Comparison of ENCODE assay signal across 8 mouse cellular contexts in genomic region chr4:142880323-142880759, GRCm38 (mm10).
A peak's percentile ranks its signal among the peaks of the same experiment; 100 is the strongest.
DNase-seq lines count a peak whose midpoint lies in the region; ATAC-seq and TF ChIP-seq lines count a peak whose summit lies in the region.

No protein-coding gene starts in this region.

- DNase-seq in WW6 (ENCODE audit: low read depth, low spot score), result peak; percentile 20
- DNase-seq in cerebellum, postnatal 10 days, result peak; percentile 92 to 94
- DNase-seq in frontal cortex, postnatal 14 days (ENCODE audit: low spot score in 2 of 2), result peak; percentile 35 to 55
- peak; percentile 79 for DNase-seq in hindbrain, postnatal 0 days (ENCODE audit: low spot score)
- DNase-seq in layer of hippocampus, postnatal 25 days (ENCODE audit: extremely low spot score in 1 of 2, low spot score in 1 of 2), result peak; percentile 53 to 83
- peak; percentile 56 for DNase-seq in lung, postnatal 36 days
- peak; percentile 73 to 82 for DNase-seq in right cerebral cortex, adult 2 months (ENCODE audit: low spot score in 2 of 2)
- DNase-seq in thymus, postnatal 10 days (ENCODE audit: low spot score in 2 of 2), result no peak

- 0 out of 2 replicates have a peak overlapping the region, but pooled peaks have one; percentile 2 for H3K27ac ChIP-seq in hindbrain, postnatal 0 days

- no peak overlapping the region for H3K9ac ChIP-seq in hindbrain, postnatal 0 days (replicated peaks; ENCODE audit: low read length)

- no peak overlapping the region for H3K4me2 ChIP-seq in hindbrain, postnatal 0 days (ENCODE audit: low read depth, low read length)

- H3K27me3 ChIP-seq in hindbrain, postnatal 0 days (ENCODE audit: insufficient read depth, low read length), result no peaks in the 10 kb centered on the region

- H3K36me3 ChIP-seq in hindbrain, postnatal 0 days (ENCODE audit: insufficient read depth, low read length), result no peaks in the 10 kb centered on the region

- TF ChIP-seq CTCF in hindbrain, postnatal 0 days (IDR thresholded peaks at IDR 0.05; ENCODE audit: low read depth), result peak; percentile 87

- H3K4me3 ChIP-seq in hindbrain, postnatal 0 days (ENCODE audit: low read length), result no peak overlapping the region

- 19% methylated on average over 2 of the region's 2 CpGs for WGBS in hindbrain, postnatal 0 days

- ATAC-seq in hindbrain, postnatal 0 days, result peak; percentile 84

- H3K9me3 ChIP-seq in hindbrain, postnatal 0 days (ENCODE audit: low read length), result no peaks in the 10 kb centered on the region

- H3K4me1 ChIP-seq in hindbrain, postnatal 0 days (ENCODE audit: insufficient read depth, low read length), result peaks cover 3% of the 10 kb centered on the region; the same call in 1 of the 2 replicates

Comparison
In these comparisons a context has a peak if more than half of its experiments do, and no peak if none do; other contexts are left out.
1. DNase-seq: peak in WW6 (single experiment), cerebellum, postnatal 10 days (2 of 2), frontal cortex, postnatal 14 days (2 of 2), hindbrain, postnatal 0 days (single experiment), layer of hippocampus, postnatal 25 days (2 of 2), lung, postnatal 36 days (single experiment) and right cerebral cortex, adult 2 months (2 of 2); none in thymus, postnatal 10 days (0 of 2).